Mouse (Mus musculus): ENCODE measurements around the gene Tmub1. TPM values are rescaled to one million over a fixed set of nuclear protein-coding genes. Genes with fewer than 3 reads are reported as not detected.

Gene Tmub1
- total RNA-seq, 2 experiments from 2014 or later = 30.1 to 31.1 TPM

Other genes with a start within 250 kb of the Tmub1 start
- gene Kcnh2, start 96.2 kb downstream of the Tmub1 start, total RNA-seq (2021) = 10 to 100 TPM; 16.4 to 21.2 TPM
- gene Nos3, start 83.0 kb downstream of the Tmub1 start, total RNA-seq (2021) = 10 to 100 TPM; 10.0 to 10.2 TPM
- gene Atg9b, start 55.7 kb downstream of the Tmub1 start, total RNA-seq (2021) = 1 to 10 TPM; 6.4 to 8.1 TPM
- 10 to 100 TPM; 44.5 to 53.6 TPM for gene Abcb8, start 54.2 kb downstream of the Tmub1 start, total RNA-seq (2021)
- not detected for gene Asic3, start 34.5 kb downstream of the Tmub1 start, total RNA-seq (2021)
- 100 to 1,000 TPM; 122 to 132 TPM for gene Cdk5, start 24.3 kb downstream of the Tmub1 start, total RNA-seq (2021)
- 10 to 100 TPM; 26.9 to 30.4 TPM for gene Slc4a2, start 24.0 kb downstream of the Tmub1 start, total RNA-seq (2021)
- gene Fastk, start 2.6 kb downstream of the Tmub1 start, total RNA-seq (2021) = 10 to 100 TPM; 82.6 to 83.4 TPM
- 100 to 1,000 TPM; 472 to 479 TPM for gene Agap3, start 4.3 kb upstream of the Tmub1 start, total RNA-seq (2021)
- gene Gbx1, start 79.3 kb upstream of the Tmub1 start, total RNA-seq (2021) = 1 to 10 TPM in 1 of 2 experiments, not detected in 1; 1.2 TPM
- gene Asb10, start 93.1 kb upstream of the Tmub1 start, total RNA-seq (2021) = under 1 TPM in 1 of 2 experiments, not detected in 1; 0.60 TPM
- not detected for gene 4931409K22Rik, start 109.0 kb upstream of the Tmub1 start, total RNA-seq (2021)
- gene Abcf2, start 129.6 kb upstream of the Tmub1 start, total RNA-seq (2021) = 10 to 100 TPM; 52.9 to 54.7 TPM
- gene Chpf2, start 138.9 kb upstream of the Tmub1 start, total RNA-seq (2021) = 10 to 100 TPM; 28.7 to 33.7 TPM
- 100 to 1,000 TPM; 179 to 183 TPM for gene Smarcd3, start 176.6 kb upstream of the Tmub1 start, total RNA-seq (2021)
- gene Nub1, start 237.7 kb upstream of the Tmub1 start, total RNA-seq (2021) = 10 to 100 TPM; 75.3 to 76.6 TPM